Mouse (Mus musculus): ENCODE results near the gene Setdb1.

Setdb1 gene

GRCm38 (mm10) chr3:95294718-95295117 is 62.3 kb downstream of the Setdb1 start:
- DNase-seq (ENCODE audit: extremely low spot score, low read depth, low spot score) = no peak

GRCm38 (mm10) chr3:95294316-95294715 is 62.7 kb downstream of the Setdb1 start:
- no peak for DNase-seq (ENCODE audit: extremely low spot score, low read depth, low spot score)

- no peak for DNase-seq (ENCODE audit: extremely low spot score, low read depth, low spot score)
Measured at GRCm38 (mm10) chr3:95293537-95293936, 63.5 kb downstream of the Setdb1 start.

GRCm38 (mm10) chr3:95292899-95293298 is 64.1 kb downstream of the Setdb1 start:
- no peak for DNase-seq (ENCODE audit: extremely low spot score, low read depth, low spot score)

GRCm38 (mm10) chr3:95291041-95291440 is 66.0 kb downstream of the Setdb1 start:
- DNase-seq (ENCODE audit: extremely low spot score, low read depth, low spot score) = no peak

- no peak for DNase-seq (ENCODE audit: extremely low spot score, low read depth, low spot score)
Measured at GRCm38 (mm10) chr3:95290156-95290555, 66.8 kb downstream of the Setdb1 start.

GRCm38 (mm10) chr3:95289419-95289818 is 67.6 kb downstream of the Setdb1 start:
- no peak for DNase-seq (ENCODE audit: extremely low spot score, low read depth, low spot score)

GRCm38 (mm10) chr3:95287541-95287940 is 69.5 kb downstream of the Setdb1 start:
- no peak for DNase-seq (ENCODE audit: extremely low spot score, low read depth, low spot score)

- DNase-seq (ENCODE audit: extremely low spot score, low read depth, low spot score) = no peak
Measured at GRCm38 (mm10) chr3:95286510-95286909, 70.5 kb downstream of the Setdb1 start.

- DNase-seq (ENCODE audit: extremely low spot score, low read depth, low spot score) = no peak
Measured at GRCm38 (mm10) chr3:95286011-95286410, 71.0 kb downstream of the Setdb1 start.

GRCm38 (mm10) chr3:95285390-95285789 is 71.6 kb downstream of the Setdb1 start:
- DNase-seq (ENCODE audit: extremely low spot score, low read depth, low spot score) = no peak

GRCm38 (mm10) chr3:95284501-95285281 is 72.3 kb downstream of the Setdb1 start:
- DNase-seq (ENCODE audit: extremely low spot score, low read depth, low spot score) = no peak

GRCm38 (mm10) chr3:95284062-95284461 is 72.9 kb downstream of the Setdb1 start:
- DNase-seq (ENCODE audit: extremely low spot score, low read depth, low spot score) = no peak

GRCm38 (mm10) chr3:95283589-95283941 is 73.4 kb downstream of the Setdb1 start:
- DNase-seq (ENCODE audit: extremely low spot score, low read depth, low spot score) = no peak

- DNase-seq (ENCODE audit: extremely low spot score, low read depth, low spot score) = no peak
Measured at GRCm38 (mm10) chr3:95282865-95283588, 74.0 kb downstream of the Setdb1 start.

- DNase-seq (ENCODE audit: extremely low spot score, low read depth, low spot score) = no peak
Measured at GRCm38 (mm10) chr3:95282381-95282864, 74.6 kb downstream of the Setdb1 start.

GRCm38 (mm10) chr3:95281216-95282126 is 75.5 kb downstream of the Setdb1 start, which contains the start of the genes Mindy1 and Prune1:
Gene Mindy1 (plus strand): TSS chr3:95281345.
Gene Prune1 (minus strand): TSS chr3:95282076.
- DNase-seq (ENCODE audit: extremely low spot score, low read depth, low spot score) = peak; percentile 93

- DNase-seq (ENCODE audit: extremely low spot score, low read depth, low spot score) = no peak
Measured at GRCm38 (mm10) chr3:95280747-95281146, 76.3 kb downstream of the Setdb1 start.

GRCm38 (mm10) chr3:95277149-95277551 is 79.9 kb downstream of the Setdb1 start:
- no peak for DNase-seq (ENCODE audit: extremely low spot score, low read depth, low spot score)

- DNase-seq (ENCODE audit: extremely low spot score, low read depth, low spot score) = no peak
Measured at GRCm38 (mm10) chr3:95276428-95276934, 80.5 kb downstream of the Setdb1 start.

GRCm38 (mm10) chr3:95275161-95275560 is 81.8 kb downstream of the Setdb1 start:
- DNase-seq (ENCODE audit: extremely low spot score, low read depth, low spot score) = no peak
